Mouse (Mus musculus) spleen, adult 12 weeks (tissue): ENCODE measurements around the gene Fam196a.

Experiments used
- DNase-seq: peaks from one replicate; pipeline ENCODE4 v3.0.0; 2022; ENCODE audit warnings: low spot score

Gene Fam196a

GRCm38 (mm10) chr7:134937927-134938609 is at the start of gene Fam196a:
Gene Fam196a, minus strand, starts transcription at chr7:134938430.
- DNase-seq, result no peak

GRCm38 (mm10) chr7:134961608-134962007 is 23.4 kb upstream of the Fam196a start:
- no peak for DNase-seq

GRCm38 (mm10) chr7:134960871-134961270 is 22.6 kb upstream of the Fam196a start:
- DNase-seq, result no peak

- no peak for DNase-seq
Measured at GRCm38 (mm10) chr7:134959086-134959485, 20.9 kb upstream of the Fam196a start.

- DNase-seq, result no peak
Measured at GRCm38 (mm10) chr7:134945925-134946716, 7.9 kb upstream of the Fam196a start.

GRCm38 (mm10) chr7:134943701-134944100 is 5.5 kb upstream of the Fam196a start:
- no peak for DNase-seq

- no peak for DNase-seq
Measured at GRCm38 (mm10) chr7:134943063-134943462, 4.8 kb upstream of the Fam196a start.

GRCm38 (mm10) chr7:134941891-134942290 is 3.7 kb upstream of the Fam196a start:
- DNase-seq, result no peak

- no peak for DNase-seq
Measured at GRCm38 (mm10) chr7:134937471-134937926, 731 bp downstream of the Fam196a start.

GRCm38 (mm10) chr7:134931886-134932285 is 6.3 kb downstream of the Fam196a start:
- no peak for DNase-seq

- no peak for DNase-seq
Measured at GRCm38 (mm10) chr7:134901992-134902391, 36.2 kb downstream of the Fam196a start.

- no peak for DNase-seq
Measured at GRCm38 (mm10) chr7:134899462-134899861, 38.8 kb downstream of the Fam196a start.

GRCm38 (mm10) chr7:134894604-134895003 is 43.6 kb downstream of the Fam196a start:
- DNase-seq, result no peak

- no peak for DNase-seq
Measured at GRCm38 (mm10) chr7:134892972-134893371, 45.3 kb downstream of the Fam196a start.

- no peak for DNase-seq
Measured at GRCm38 (mm10) chr7:134892449-134892871, 45.8 kb downstream of the Fam196a start.

GRCm38 (mm10) chr7:134883516-134883915 is 54.7 kb downstream of the Fam196a start:
- DNase-seq, result no peak

GRCm38 (mm10) chr7:134880431-134880830 is 57.8 kb downstream of the Fam196a start:
- DNase-seq, result no peak

GRCm38 (mm10) chr7:134878985-134879384 is 59.2 kb downstream of the Fam196a start:
- no peak for DNase-seq

- no peak for DNase-seq
Measured at GRCm38 (mm10) chr7:134872981-134873380, 65.2 kb downstream of the Fam196a start.

GRCm38 (mm10) chr7:134872511-134872910 is 65.7 kb downstream of the Fam196a start:
- no peak for DNase-seq

GRCm38 (mm10) chr7:134864175-134864574 is 74.1 kb downstream of the Fam196a start:
- DNase-seq, result no peak

- no peak for DNase-seq
Measured at GRCm38 (mm10) chr7:134862000-134862399, 76.2 kb downstream of the Fam196a start.

- no peak for DNase-seq
Measured at GRCm38 (mm10) chr7:134842751-134843150, 95.5 kb downstream of the Fam196a start.
